Mouse (Mus musculus) spleen, adult 2 months (tissue): ENCODE measurements around the gene 1190005I06Rik.
A peak's percentile ranks its signal among the peaks of the same experiment; 100 is the strongest.
"Not testable (repeated sequence)": the region's sequence is repeated elsewhere in the genome, so short reads cannot be mapped to it uniquely, and the experiment has no call there.

ENCODE experiments used
- CTCF ChIP-seq: fragments of 200-500 bp; IDR thresholded peaks from 2 replicates; pipeline ENCODE4 v1.5.1; 2011; ENCODE audit warnings: mild to moderate bottlenecking, inconsistent platforms; ENCODE audit not compliant: insufficient read depth, insufficient read length, insufficient replicate concordance; ENCODE audit errors: extremely low read depth
- POLR2A ChIP-seq: fragments of 200-500 bp; IDR thresholded peaks from 2 replicates; pipeline ENCODE4 v1.6.1; 2011; ENCODE audit warnings: low read depth, low read length, inconsistent platforms

DNA sequence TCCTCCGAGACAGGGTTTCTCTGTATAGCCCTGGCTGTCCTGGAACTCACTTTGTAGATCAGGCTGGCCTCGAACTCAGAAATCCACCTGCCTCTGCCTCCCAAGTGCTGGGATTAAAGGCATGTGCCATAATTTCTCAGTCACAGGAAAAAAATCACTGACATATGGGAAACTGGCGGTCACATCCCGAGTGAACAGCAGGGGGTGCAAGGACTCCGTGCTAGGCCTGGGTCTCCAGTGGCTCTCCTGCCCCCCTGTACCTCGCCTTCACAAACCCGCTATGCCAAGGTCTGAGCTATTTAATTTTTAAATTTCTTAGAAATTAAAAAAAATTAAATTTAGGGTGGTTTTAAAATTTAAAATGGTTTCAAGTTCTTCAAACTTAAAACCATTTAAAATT is 33.0 kb upstream of the 1190005I06Rik start:
- TF ChIP-seq POLR2A: not testable (repeated sequence)
- TF ChIP-seq CTCF: peak; percentile 93
